Mouse (Mus musculus) brain, embryonic 18.5 days (tissue): ENCODE data around the gene Polr1d.

Source experiments
- DNase-seq: peaks from one replicate; pipeline ENCODE4 v3.0.0-alpha.2; 2012; ENCODE audit warnings: low read depth, low spot score

Polr1d gene

GRCm38 (mm10) chr5:147086816-147087215 lies 10.0 kb downstream of the Polr1d start:
- DNase-seq = no peak

- no peak for DNase-seq
Observed at GRCm38 (mm10) chr5:147089836-147090235, 13.0 kb downstream of the Polr1d start.

GRCm38 (mm10) chr5:147090256-147090963 lies 13.6 kb downstream of the Polr1d start:
- no peak for DNase-seq

- DNase-seq = no peak
Observed at GRCm38 (mm10) chr5:147092448-147092847, 15.6 kb downstream of the Polr1d start.

- DNase-seq = no peak
Observed at GRCm38 (mm10) chr5:147094296-147094695, 17.4 kb downstream of the Polr1d start.

GRCm38 (mm10) chr5:147096586-147096985 lies 19.7 kb downstream of the Polr1d start:
- DNase-seq = no peak

GRCm38 (mm10) chr5:147098667-147099066 lies 21.8 kb downstream of the Polr1d start:
- no peak for DNase-seq

- DNase-seq = no peak
Observed at GRCm38 (mm10) chr5:147100180-147100579, 23.3 kb downstream of the Polr1d start.

GRCm38 (mm10) chr5:147102295-147102694 lies 25.4 kb downstream of the Polr1d start:
- no peak for DNase-seq

- DNase-seq = no peak
Observed at GRCm38 (mm10) chr5:147107276-147107675, 30.4 kb downstream of the Polr1d start.

- DNase-seq = no peak
Observed at GRCm38 (mm10) chr5:147108861-147109591, 32.2 kb downstream of the Polr1d start.

- DNase-seq = no peak
Observed at GRCm38 (mm10) chr5:147114738-147115137, 37.9 kb downstream of the Polr1d start.

GRCm38 (mm10) chr5:147115631-147116030 lies 38.8 kb downstream of the Polr1d start:
- DNase-seq = no peak

- DNase-seq = no peak
Observed at GRCm38 (mm10) chr5:147117027-147117426, 40.2 kb downstream of the Polr1d start.

- DNase-seq = no peak
Observed at GRCm38 (mm10) chr5:147121146-147121545, 44.3 kb downstream of the Polr1d start.

GRCm38 (mm10) chr5:147124794-147125193 lies 47.9 kb downstream of the Polr1d start:
- DNase-seq = no peak

- DNase-seq = no peak
Observed at GRCm38 (mm10) chr5:147125542-147126185, 48.8 kb downstream of the Polr1d start.

GRCm38 (mm10) chr5:147127860-147128259 lies 51.0 kb downstream of the Polr1d start:
- DNase-seq = no peak

GRCm38 (mm10) chr5:147129484-147129883 lies 52.6 kb downstream of the Polr1d start:
- DNase-seq = no peak

GRCm38 (mm10) chr5:147131912-147132311 lies 55.1 kb downstream of the Polr1d start:
- DNase-seq = no peak

GRCm38 (mm10) chr5:147133662-147134061 lies 56.8 kb downstream of the Polr1d start:
- no peak for DNase-seq

GRCm38 (mm10) chr5:147134341-147135088 lies 57.7 kb downstream of the Polr1d start:
- no peak for DNase-seq
